Mouse (Mus musculus): ENCODE data around the gene Cdca3.
"Not testable (repeated sequence)": the region's sequence is repeated elsewhere in the genome, so short reads cannot be mapped to it uniquely, and the experiment has no call there.

Gene Cdca3

DNA sequence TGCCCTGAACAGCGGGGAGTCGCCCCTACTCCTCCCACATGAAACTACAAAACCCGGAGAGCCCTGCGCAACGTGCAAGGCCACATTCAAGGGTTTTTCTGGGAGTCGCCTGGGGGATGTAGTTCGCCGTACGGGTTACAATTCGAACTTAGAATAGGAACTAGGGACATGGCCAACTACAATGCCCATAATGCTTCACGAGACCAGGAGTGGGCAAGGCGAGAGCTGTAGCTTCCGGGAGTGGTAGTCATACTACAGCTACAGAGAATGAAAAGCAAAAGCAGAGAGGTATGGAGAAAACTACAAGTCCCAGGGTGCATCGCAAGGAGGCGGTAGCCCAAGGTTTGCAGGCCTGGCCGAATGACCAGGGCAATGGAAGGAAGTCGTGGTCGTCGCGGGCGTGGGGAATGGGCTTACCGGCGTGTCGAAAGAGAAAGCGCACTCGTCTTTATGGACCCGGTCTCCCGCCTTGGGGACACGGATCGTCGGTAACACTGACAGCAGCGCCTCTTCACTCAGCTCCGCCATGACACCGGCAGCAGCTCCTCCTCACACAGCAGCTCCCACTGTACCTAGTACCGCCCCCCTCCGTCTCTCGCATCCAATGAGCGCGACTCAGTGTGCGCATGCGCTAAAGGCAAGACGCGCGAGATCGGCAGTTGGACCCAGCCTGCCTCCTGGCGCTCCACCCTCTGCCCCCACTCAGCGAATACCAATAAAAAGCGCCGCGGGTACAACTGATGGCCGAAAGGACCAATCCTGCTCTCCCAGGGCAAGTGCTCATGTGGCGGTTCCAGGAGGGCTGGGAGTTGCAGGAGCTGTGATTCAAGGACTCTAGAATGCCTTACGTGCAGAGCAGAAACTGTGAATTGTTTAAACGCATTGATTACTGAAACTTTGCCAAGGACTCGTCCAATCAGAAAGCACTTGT is at the start of gene Cdca3, which contains the start of gene Usp5:
Gene Cdca3 (plus strand): TSS at position 680 of the 931 bp plus-strand sequence.
Gene Usp5 (minus strand): TSS at position 617 of the 931 bp plus-strand sequence.
- DNase-seq (ENCODE audit: extremely low read depth, insufficient read length, low spot score), result peak; percentile 99

GRCm38 (mm10) chr6:124779984-124780416 is 49.3 kb upstream of the Cdca3 start:
- DNase-seq (ENCODE audit: extremely low read depth, insufficient read length, low spot score), result no peak

DNA sequence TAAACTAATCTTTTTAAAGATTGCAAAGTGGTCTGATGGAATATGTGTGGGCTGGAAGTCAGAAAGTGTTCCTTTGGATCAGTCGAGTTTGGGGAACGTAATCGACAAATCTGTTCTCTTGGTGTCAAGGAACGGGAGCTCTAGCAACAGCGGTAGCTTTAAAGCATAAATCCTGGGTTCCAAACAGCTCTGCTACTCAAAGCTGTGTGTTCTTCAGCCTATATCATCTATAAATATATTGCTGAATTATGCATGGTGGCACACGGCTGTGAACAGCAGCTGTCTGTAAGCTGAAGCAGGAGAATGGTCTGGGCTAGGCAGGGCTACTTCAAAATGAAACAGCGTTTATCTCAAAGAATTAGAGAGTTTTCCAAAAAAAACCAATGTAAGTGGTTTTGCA is 48.4 kb upstream of the Cdca3 start:
- no peak for DNase-seq (ENCODE audit: extremely low read depth, insufficient read length, low spot score)

DNA sequence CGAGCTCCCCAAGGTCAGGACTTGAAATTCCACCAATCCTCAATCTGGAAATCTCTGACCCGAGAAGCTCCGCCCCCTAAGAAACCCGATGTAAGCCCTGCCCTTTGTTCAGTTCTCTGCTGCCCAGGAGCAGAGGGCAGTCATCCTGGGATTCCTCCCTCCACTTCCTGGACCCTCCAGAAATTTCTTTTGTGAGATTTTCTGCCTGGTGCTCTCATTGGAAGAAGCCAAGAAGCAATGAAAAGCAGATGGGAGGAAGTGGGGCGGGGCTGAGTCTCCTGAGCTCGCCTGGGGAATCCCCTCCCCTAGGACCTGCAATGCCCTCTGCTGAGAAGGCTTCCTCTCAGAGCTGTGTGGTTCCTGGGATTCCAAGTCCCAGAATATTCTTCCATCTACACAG is 46.9 kb upstream of the Cdca3 start:
- DNase-seq (ENCODE audit: extremely low read depth, insufficient read length, low spot score), result peak; percentile 64

DNA sequence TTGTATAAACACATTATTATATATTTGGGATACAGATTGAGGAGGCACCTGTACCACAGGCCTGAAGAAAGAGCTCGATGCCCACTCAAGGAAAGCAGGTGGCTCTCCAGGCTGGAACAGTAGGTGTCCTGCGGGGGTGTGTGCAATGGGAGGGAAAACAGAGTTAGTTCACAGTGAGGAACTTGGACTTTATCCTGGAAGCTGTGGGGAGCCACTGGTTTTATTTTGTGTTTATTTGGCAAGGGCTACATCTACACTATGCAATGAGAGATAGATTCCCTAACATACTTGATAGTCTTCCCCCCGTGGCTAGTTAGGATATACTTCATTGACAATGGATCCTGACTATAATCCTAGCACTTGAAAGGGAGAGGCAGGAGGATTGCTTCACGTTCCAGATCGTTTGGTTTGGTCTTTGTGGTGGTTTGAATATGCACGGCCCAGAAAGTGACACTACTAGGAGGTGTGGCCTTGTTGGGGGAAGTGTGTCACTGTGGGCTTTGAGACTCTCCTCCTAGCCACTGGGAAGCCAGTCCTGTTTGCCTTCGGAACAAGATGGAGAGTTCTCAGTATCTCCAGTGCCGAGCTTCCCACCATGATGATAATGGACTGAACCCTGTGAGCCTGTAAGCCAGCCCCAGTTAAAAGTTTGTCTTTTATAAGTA is 42.5 kb upstream of the Cdca3 start:
- no peak for DNase-seq (ENCODE audit: extremely low read depth, insufficient read length, low spot score)

- no peak for DNase-seq (ENCODE audit: extremely low read depth, insufficient read length, low spot score)
These were observed 41.6 kb upstream of the Cdca3 start for GRCm38 (mm10) chr6:124787722-124788121.

GRCm38 (mm10) chr6:124789519-124789918 is 39.8 kb upstream of the Cdca3 start:
- DNase-seq (ENCODE audit: extremely low read depth, insufficient read length, low spot score), result no peak

- no peak for DNase-seq (ENCODE audit: extremely low read depth, insufficient read length, low spot score)
These were observed 39.2 kb upstream of the Cdca3 start for GRCm38 (mm10) chr6:124790121-124790520.

DNA sequence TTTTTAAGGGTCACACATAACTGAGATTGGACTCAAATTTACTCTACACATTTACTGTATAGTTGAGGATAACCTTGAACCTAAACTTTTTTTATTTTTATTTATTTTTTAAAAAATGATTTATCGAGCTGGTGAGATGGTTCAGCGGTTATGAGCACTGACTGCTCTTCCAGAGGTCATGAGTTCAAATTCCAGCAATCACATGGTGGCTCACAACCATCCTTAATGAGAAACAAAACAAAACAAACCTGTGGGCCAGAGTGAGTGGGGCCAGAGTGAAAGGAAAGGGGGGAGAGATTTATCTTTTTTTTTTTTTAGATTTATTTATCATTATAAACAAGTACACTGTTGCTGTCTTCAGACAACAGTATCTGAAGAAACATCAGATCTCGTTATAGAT is 37.4 kb upstream of the Cdca3 start:
- no peak for DNase-seq (ENCODE audit: extremely low read depth, insufficient read length, low spot score)

- no peak for DNase-seq (ENCODE audit: extremely low read depth, insufficient read length, low spot score)
These were observed 33.6 kb upstream of the Cdca3 start for GRCm38 (mm10) chr6:124795781-124796180.

DNA sequence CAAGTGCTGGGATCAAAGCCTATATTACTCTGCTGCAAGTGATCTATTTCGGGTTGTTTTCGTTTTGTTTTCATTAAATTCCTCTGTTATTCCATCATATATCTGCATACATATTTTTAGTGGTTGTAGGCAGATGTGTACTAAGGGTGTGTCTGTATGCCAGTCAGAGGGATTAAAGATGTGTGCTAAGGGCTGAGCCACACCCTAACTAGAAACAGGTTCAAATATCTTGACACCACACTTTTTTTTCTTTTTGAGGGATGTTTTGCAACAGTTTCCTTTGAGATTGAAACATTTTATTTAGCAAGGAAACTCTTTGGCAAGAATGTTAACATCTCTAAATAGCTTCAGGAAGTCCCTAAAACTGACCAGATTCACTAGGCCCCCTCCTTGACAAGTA is 33.1 kb upstream of the Cdca3 start:
- DNase-seq (ENCODE audit: extremely low read depth, insufficient read length, low spot score), result no peak

GRCm38 (mm10) chr6:124802400-124802799 is 26.9 kb upstream of the Cdca3 start:
- not testable (repeated sequence) for DNase-seq (ENCODE audit: extremely low read depth, insufficient read length, low spot score)

- DNase-seq (ENCODE audit: extremely low read depth, insufficient read length, low spot score), result no peak
These were observed 26.3 kb upstream of the Cdca3 start for GRCm38 (mm10) chr6:124803061-124803460.

DNA sequence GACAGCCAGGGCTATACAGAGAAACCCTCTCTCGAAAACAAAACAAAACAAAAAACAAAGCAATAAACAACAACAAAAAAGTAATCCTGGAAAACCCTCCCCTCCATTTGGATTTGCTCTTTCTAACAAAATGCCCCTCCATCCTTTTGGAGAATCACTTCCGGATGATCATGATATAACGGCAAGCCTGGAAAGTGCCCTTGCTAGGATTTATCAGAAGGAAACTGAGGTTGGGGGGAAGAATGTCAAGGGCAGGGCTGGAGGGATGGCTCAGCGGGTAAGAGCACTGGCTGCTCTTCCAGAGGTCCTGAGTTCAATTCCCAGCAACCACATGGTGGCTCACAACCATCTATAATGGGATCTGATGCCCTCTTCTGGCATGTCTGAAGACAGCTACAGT is 25.7 kb upstream of the Cdca3 start:
- DNase-seq (ENCODE audit: extremely low read depth, insufficient read length, low spot score), result not testable (repeated sequence)

DNA sequence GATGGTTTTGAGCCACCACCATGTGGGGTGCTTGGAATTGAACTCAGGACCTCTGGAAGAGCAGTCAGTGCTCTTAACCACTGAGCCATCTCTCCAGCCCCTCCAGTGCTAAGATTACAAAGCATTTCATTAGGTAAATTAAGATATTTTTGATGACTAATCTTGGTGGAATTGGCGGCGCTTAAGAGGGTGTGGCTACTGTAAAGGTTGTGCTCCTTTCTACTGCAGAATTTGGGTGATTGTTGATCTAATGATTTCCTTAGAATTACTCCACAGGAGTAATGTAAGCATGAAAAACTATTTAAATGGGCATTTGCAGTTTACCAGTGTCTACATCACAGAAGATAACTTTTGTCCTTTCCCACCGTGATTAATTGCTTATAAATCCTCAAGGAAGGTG is 25.0 kb upstream of the Cdca3 start:
- peak; percentile 53 for DNase-seq (ENCODE audit: extremely low read depth, insufficient read length, low spot score)

- peak; percentile 99 for DNase-seq (ENCODE audit: extremely low read depth, insufficient read length, low spot score)
These were observed 23.7 kb upstream of the Cdca3 start for GRCm38 (mm10) chr6:124805341-124806321.

DNA sequence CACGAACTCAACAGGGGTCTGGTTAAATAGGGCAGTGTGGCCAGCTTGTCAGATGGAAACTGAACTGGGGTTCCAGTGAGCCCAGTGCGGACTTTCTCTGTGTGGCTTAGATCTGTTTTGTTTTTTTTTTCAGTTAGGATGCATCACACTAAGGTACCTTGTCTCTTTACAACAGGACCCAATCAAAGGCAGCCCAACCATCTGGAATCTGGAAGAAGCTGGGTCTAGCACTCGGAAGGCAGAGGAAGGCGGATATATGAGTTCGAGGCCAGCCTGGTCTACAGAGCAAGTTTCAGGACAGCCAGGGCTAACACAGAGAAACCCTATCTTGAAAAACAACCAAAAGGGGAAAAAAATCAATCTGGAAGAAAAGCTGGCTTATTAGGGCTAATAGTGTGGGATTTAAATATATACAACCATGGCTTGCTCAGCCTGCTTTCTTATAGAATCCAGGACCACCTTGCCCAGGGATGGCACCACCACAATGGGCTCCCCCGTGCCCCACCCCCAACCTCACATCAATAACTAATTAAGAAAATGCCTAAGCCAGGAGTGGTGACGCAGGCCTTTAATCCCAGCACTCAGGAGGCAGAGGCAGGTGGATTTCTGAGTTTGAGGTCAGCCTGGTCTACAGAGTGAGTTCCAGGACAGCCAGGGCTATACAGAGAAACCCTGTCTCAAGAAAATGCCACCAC is 22.8 kb upstream of the Cdca3 start:
- DNase-seq (ENCODE audit: extremely low read depth, insufficient read length, low spot score), result no peak

DNA sequence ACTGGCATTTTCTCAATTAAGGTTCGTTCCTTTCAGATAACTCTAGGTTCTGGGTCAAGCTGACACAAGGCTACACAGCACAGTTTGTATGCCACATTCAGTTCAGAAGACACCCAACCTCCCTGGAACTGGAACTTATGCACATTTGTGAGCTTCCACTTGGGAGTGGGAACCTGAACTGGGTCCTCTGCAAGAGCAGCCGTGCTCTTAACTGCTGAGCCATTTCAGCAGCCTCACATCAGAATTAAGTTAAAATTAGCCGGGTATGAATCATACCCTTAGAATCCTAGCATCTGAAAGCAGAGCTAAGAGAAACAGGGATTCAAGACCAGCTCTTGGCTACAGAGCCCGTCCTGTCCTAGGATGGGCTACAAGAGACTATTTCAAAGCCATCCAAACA is 22.0 kb upstream of the Cdca3 start:
- DNase-seq (ENCODE audit: extremely low read depth, insufficient read length, low spot score), result peak; percentile 30

- DNase-seq (ENCODE audit: extremely low read depth, insufficient read length, low spot score), result no peak
These were observed 21.4 kb upstream of the Cdca3 start for GRCm38 (mm10) chr6:124807986-124808357.

All from 3134 (cell line).